Mouse (Mus musculus): Measurements from ENCODE around the gene Sec11a.
"Not testable (repeated sequence)": the region's sequence is repeated elsewhere in the genome, so short reads cannot be mapped to it uniquely, and the experiment has no call there.

The Sec11a gene

GRCm38 (mm10) chr7:80956891-80957290 lies 9.3 kb upstream of the Sec11a start:
- no peak for DNase-seq

GRCm38 (mm10) chr7:80954251-80954650 lies 6.7 kb upstream of the Sec11a start:
- DNase-seq = peak; percentile 41 to 76

- peak; percentile 19 to 45 for DNase-seq
Measured at GRCm38 (mm10) chr7:80952140-80952539, 4.6 kb upstream of the Sec11a start.

- no peak for DNase-seq
Measured at GRCm38 (mm10) chr7:80951461-80951860, 3.9 kb upstream of the Sec11a start.

GRCm38 (mm10) chr7:80939808-80940207 lies 7.8 kb downstream of the Sec11a start:
- DNase-seq = no peak

GRCm38 (mm10) chr7:80937304-80937666 lies 10.3 kb downstream of the Sec11a start:
- DNase-seq = not testable (repeated sequence)

GRCm38 (mm10) chr7:80936617-80937303 lies 10.8 kb downstream of the Sec11a start:
- peak in 1 of 2 experiments; percentile 36 for DNase-seq

GRCm38 (mm10) chr7:80935834-80936233 lies 11.7 kb downstream of the Sec11a start:
- no peak for DNase-seq

GRCm38 (mm10) chr7:80932777-80933176 lies 14.8 kb downstream of the Sec11a start:
- no peak for DNase-seq

- DNase-seq = no peak
Measured at GRCm38 (mm10) chr7:80931618-80932207, 15.9 kb downstream of the Sec11a start.

GRCm38 (mm10) chr7:80923165-80923564 lies 24.4 kb downstream of the Sec11a start:
- no peak for DNase-seq

GRCm38 (mm10) chr7:80919647-80920008 lies 28.0 kb downstream of the Sec11a start:
- no peak for DNase-seq

GRCm38 (mm10) chr7:80918982-80919646 lies 28.5 kb downstream of the Sec11a start:
- no peak for DNase-seq

GRCm38 (mm10) chr7:80917916-80918465 lies 29.6 kb downstream of the Sec11a start:
- DNase-seq = peak; percentile 74 to 77

- DNase-seq = no peak
Measured at GRCm38 (mm10) chr7:80912496-80912895, 35.1 kb downstream of the Sec11a start.

GRCm38 (mm10) chr7:80911053-80911452 lies 36.5 kb downstream of the Sec11a start:
- DNase-seq = peak; percentile 39 to 63

- DNase-seq = peak; percentile 80 to 81
Measured at GRCm38 (mm10) chr7:80904921-80905515, 42.6 kb downstream of the Sec11a start, which contains the start of gene Nmb. Gene Nmb (minus strand): TSS chr7:80905076.

GRCm38 (mm10) chr7:80903625-80904422 lies 43.8 kb downstream of the Sec11a start:
- peak in 1 of 2 experiments; percentile 26 for DNase-seq

- DNase-seq = peak; percentile 29 to 40
Measured at GRCm38 (mm10) chr7:80901541-80902274, 45.9 kb downstream of the Sec11a start.

GRCm38 (mm10) chr7:80900944-80901501 lies 46.6 kb downstream of the Sec11a start, which contains the start of gene Wdr73:
Gene Wdr73 (minus strand): TSS chr7:80901269.
- peak; percentile 92 to 96 for DNase-seq

- peak in 1 of 2 experiments; percentile 33 for DNase-seq
Measured at GRCm38 (mm10) chr7:80897721-80898120, 49.9 kb downstream of the Sec11a start.
